Mouse (Mus musculus) thymus, postnatal 0 days (tissue): ENCODE results near the gene D5Ertd579e. TPM values are rescaled to one million over a fixed set of nuclear protein-coding genes. Genes with fewer than 3 reads are reported as not detected.
A peak's percentile ranks its signal among the peaks of the same experiment; 100 is the strongest.

Experiments used
- DNase-seq: peaks from one replicate; pipeline ENCODE4 v3.0.0-alpha.2; 2015; ENCODE audit warnings: low spot score
- polyA plus RNA-seq: library from polyadenylated mRNA; unstranded; fragments of >200 nt; fragmentation: Nextera tagmentation; extraction: Ambion mirVana; gene quantifications from 2 replicates; pipeline ENCODE4 v1.2.1, GENCODE M21; 2015

D5Ertd579e gene
- polyA plus RNA-seq, 1 experiment from 2014 or later = 27.1 TPM

- DNase-seq = no peak
Observed at GRCm38 (mm10) chr5:36720710-36721375, 25.0 kb upstream of the D5Ertd579e start.

GRCm38 (mm10) chr5:36720219-36720618 is 24.4 kb upstream of the D5Ertd579e start:
- no peak for DNase-seq

DNA sequence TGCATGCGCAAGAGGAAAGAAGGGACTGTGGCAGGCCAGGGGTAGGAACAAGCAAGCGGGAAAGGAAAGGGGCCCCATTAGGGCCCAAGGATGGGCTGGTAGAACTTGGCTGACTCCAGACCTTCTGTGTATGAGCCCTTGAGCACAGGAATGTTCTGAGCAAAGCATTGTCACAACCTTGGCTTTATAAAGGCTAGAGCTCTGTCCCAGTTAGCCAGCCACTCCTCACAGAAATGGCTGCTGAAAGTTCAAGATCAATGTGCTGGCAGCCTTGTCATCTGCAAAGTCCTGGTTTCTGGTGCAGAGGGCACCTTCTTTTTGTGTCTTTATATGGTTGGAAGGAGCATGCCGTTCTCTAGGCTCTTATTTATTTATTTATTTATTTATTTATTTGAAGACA is 23.8 kb upstream of the D5Ertd579e start:
- DNase-seq = no peak

- no peak for DNase-seq
Observed at GRCm38 (mm10) chr5:36719135-36719534, 23.3 kb upstream of the D5Ertd579e start.

DNA sequence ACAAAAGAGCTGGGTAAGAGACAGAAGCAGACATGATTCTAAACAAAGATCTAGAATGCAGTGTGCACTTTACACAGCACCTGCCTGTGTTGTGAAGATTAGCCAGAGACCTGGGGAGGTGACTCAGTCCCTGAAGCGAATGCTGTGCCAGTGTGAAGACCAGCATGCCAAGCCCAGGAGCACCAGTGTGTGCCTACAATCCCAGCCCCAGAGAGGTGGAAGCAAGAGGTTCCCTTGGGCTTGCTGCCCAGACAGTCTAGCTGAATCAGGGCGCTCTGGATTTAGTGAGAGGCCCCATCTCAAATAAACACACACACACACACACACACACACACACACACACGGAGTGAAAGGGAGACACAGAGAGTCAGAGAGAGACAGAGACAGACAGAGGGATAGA is 22.1 kb upstream of the D5Ertd579e start:
- DNase-seq = no peak

- no peak for DNase-seq
Observed at GRCm38 (mm10) chr5:36716816-36717215, 21.0 kb upstream of the D5Ertd579e start.

- DNase-seq = no peak
Observed at GRCm38 (mm10) chr5:36714832-36715231, 19.0 kb upstream of the D5Ertd579e start.

DNA sequence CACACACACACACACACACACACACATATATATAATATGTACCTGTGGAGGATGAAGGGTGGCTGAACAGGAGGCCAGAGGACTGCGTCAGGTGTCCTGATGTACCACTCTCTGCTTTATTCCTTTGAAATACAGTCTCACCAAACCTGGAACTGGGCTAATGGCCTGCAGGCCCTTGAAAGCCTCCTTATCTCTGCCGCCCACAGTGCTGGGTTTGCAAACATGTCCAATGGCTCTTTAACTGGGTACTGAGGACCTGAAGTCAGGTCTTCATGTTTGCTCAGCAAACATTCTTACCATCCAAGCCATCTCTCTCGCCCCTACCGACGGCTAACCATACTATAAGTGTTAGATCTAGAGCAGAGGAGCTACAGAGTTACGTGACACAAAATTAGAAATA is 17.9 kb upstream of the D5Ertd579e start:
- DNase-seq = no peak

- peak; percentile 72 for DNase-seq
Observed at GRCm38 (mm10) chr5:36712553-36713534, 17.0 kb upstream of the D5Ertd579e start.

DNA sequence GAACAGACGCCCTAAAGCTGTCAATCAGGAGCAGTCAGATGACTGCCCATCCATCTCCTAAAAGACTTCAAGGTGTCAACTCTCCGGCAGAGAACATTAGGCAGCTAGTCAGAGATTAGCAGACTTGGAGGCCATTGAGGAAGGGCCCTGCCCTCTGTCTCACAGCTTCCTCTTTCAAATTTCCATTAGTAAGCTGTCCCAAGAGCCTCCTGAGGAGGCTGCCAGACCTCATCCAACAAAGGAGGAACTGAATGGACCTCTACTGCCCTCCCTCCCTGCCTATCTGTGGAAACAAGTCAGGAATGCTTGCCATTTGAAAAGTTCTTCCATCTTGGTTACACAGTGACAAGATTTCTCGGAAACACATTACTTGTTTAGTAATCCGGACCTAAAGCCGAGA is 16.0 kb upstream of the D5Ertd579e start:
- DNase-seq = no peak

DNA sequence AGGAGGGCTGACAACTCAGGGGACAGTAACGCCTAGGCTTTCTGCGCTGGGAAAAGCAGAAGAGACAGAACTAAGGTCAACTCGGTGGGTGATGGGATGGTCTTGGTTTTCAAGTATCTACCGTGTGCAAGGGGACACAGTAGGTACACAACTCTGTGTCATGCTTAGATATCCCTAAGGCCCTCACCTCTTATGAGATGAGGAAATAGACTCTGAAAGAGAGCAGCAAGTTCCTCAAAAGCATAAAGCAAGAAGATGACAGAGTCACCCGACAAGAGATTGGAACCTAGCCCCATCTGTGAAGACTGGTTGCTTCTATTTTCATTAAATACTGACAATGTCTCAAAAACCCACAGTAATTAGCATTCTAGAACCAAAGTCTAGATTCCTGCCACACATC is 10.0 kb upstream of the D5Ertd579e start:
- DNase-seq = no peak

DNA sequence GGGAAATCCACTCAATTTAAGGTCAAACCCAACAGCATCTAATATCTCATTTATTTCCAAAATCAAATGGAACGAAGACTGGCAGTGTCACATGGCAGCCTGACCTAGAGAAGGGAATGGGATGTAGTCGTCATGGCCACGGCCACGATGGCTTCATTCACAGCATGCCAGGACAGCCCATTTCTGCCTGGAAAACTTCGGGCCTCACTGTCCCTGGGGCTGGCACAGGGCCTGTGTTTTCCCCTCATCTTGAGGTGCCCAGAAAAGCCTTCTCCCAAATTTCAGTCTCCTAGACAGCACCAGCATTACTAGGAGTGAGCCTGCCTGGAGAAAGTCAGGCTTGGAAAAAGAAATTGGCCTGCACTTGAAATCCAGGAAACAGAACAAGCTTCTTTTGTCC is 9.6 kb upstream of the D5Ertd579e start:
- no peak for DNase-seq

GRCm38 (mm10) chr5:36704684-36705083 is 8.9 kb upstream of the D5Ertd579e start:
- DNase-seq = no peak

- DNase-seq = no peak
Observed at GRCm38 (mm10) chr5:36700939-36701620, 5.3 kb upstream of the D5Ertd579e start.

DNA sequence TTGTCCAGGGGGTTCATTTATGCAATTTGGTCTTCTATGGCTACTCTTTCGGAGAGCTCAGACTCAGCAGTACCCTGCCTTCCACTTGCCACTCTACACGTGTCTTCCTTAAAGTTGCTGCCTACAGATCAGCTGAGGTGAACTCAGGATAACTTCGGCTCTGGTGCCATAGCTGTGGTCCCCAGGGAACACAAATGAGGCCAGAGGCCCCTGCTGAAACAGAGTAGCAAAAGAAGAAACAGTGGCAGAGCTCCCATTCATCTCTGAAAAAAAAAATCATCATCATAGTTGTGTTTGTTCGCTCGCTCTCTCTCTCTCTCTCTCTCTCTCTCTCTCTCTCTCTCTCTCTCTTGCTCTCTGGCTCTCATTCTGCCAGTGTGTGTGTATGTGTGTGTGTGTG is 2.9 kb upstream of the D5Ertd579e start:
- no peak for DNase-seq

DNA sequence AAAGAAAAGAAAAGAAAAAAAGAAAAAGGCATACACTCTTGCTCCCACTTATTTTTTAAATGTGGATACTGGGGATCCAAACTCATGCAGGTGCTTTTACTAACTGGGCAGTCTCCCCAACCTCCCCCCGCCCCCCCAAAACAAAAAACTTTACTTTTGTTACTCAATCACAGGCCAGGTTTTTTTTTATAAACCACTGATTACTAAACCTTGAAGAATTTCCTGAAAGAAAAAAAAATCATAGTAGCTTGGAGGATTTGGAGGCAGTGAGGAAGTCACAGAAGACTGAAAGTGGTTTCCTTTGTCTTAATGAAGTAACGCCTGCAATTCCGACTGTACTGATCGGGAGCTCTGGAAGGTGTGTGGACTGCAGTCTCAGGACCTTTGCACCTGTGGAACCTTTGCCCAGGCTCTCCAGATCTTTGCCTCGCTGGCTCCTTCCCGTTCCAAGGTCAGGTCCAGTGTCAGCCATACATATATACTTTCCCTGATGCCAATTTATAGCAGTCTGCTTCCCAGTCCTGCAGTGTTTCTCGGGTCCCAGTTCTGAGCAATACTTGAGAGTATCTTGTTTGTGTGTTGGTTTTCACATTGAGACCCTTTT is 2.3 kb upstream of the D5Ertd579e start:
- DNase-seq = no peak

DNA sequence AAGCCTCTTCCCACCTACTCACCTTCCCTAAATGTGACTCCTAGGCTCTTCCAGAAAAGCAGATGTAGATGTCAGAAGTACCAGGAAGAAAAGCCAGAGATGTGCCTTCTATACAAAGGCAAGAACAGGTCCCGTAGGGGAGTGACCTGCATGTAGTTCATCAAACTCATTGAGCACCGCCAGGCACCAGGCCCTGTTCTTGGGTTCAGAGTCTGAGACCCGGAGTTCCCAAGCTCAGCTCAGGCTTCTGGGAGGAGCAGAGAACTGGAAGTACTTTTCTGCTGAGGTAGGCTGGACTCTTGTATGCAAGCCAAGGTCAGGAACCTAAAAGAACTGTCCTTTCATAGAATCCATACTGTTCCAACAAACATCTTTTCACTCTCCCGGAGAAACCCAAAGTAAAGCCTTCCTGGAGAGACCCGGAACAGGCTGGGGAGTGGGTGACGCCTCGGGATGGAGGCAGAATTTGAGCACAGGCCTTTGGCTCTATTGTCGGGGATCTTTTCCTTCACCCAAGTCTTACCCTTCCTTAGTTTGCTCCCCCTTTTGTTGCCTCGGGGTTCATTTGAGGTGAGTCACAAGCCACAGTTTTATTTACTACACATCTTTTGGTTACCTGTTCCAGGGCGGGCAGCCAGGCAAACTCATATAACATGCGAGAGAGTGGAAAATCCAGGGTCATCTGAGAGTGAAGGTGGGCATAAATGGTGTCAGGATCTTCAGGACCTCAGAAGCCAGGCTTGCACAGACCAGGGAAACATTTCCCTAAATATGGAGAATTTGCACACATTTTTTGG is 878 bp upstream of the D5Ertd579e start:
- DNase-seq = no peak

DNA sequence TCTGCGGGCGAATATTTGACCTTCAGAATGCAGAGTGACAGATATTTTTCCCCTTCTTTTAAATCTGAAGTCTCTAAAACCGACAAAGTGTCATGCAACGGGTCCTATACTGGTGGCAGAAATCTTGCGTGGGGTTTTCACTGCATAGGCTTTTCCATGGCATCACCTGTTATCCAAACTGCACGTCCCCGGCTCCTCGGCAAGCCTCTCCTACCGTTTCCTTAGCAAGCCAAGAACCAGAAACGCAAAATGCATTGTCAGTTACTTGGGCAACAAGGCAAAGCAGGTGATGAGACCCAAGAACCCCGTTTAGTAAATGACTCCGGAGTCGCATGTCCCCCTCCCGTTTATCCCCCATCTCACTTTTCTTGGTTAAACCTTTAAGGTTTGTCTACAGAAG is 819 bp downstream of the D5Ertd579e start:
- DNase-seq = no peak

DNA sequence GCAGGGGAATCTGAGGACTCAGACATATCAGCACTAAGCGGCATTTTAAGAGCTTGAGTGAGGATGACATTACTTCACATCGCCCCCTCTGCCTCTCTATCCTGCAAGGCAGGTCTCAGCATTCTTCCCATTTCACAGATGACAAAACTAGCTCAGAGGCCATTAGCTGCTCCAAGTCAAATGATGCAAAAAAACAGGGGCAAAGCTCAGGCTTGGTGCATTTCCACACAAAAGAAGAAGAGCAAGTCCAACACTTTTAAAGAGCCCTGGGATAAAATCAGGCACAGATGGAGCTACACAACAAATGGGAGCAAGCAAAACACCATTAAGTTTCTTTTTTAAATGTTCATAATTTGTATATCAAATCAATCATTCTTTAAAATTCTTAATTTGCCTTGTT is 2.2 kb downstream of the D5Ertd579e start:
- DNase-seq = no peak

DNA sequence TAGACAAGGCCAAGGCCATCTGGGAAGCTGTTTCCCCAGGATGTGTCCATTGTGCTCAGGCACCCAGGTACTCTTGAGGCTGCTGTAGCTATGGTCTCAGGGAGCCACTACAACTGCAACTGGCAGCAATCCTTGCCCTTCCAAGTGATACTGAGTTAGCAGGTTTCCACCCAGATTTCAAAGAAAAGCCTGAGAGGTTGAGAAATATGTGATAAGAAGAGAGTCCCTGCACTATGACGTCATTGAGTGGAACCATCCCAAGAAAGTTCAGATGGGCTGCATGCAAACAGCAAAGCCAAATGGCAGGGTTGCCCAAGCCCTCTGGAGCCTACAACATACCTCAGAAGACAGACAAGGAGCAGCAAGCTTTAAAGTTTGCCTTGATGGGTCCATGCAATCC is 4.4 kb downstream of the D5Ertd579e start:
- no peak for DNase-seq

GRCm38 (mm10) chr5:36685170-36685569 is 10.7 kb downstream of the D5Ertd579e start:
- DNase-seq = no peak
